Mouse (Mus musculus) lung, adult 2 months (tissue): ENCODE results near the gene Ier3.

Source experiments
- CTCF ChIP-seq: fragments of 200-500 bp; IDR thresholded peaks from 2 replicates; pipeline ENCODE4 v1.5.1; 2011; ENCODE audit warnings: mild to moderate bottlenecking, low read length, control low read depth; ENCODE audit not compliant: insufficient read depth
- POLR2A ChIP-seq: fragments of 200-500 bp; IDR thresholded peaks from 2 replicates; pipeline ENCODE4 v1.6.1; 2011; ENCODE audit warnings: low read depth, mild to moderate bottlenecking, control low read depth, low read length, borderline replicate concordance; ENCODE audit errors: extremely low read depth

GRCm38 (mm10) chr17:35836991-35837422 lies 15.5 kb downstream of the Ier3 start:
- TF ChIP-seq CTCF, result no peak
- no peak for TF ChIP-seq POLR2A
